Mouse (Mus musculus) kidney, adult 18-20 months (tissue): Measurements from ENCODE around the gene Fkbpl.
A peak's percentile ranks its signal among the peaks of the same experiment; 100 is the strongest.

Source experiments
- DNase-seq: peaks from one replicate; pipeline ENCODE4 v3.0.0; 2021

Gene Fkbpl

DNA sequence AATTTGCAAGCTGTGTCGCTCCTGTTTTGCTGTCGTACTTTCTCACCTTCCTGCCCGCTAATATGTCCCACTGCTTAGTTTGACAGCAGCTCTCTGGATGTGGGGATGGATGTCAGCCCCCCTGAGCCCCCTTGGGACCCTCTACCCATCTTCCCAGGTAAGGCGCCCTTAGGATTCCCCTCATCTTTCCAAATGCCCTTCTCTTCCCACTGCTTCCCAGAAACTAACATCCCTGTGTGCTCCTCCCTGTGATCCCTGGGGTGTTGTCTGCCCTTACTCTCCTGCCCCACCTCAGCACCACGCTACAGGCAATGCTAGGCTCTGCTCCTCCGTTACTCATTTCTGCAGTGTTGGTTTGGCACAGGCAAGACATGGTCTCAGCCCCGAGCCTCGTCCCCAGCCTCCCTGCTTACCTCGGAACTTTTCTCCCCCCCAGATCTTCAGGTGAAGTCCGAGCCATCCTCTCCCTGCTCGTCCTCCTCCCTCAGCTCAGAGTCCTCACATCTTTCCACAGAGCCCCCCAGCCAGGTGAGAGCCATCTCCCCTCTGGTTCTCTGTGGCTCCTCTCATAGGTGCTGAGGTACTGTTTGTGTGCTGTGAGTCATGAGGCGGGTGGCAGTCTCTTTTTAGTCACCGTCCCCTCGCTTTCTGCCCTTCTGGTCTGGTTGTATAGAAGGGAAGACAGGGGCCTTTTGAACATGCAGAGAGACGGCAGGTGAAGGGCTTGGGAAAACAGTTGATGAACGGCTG is 3.8 kb downstream of the Fkbpl start:
- no peak for DNase-seq

DNA sequence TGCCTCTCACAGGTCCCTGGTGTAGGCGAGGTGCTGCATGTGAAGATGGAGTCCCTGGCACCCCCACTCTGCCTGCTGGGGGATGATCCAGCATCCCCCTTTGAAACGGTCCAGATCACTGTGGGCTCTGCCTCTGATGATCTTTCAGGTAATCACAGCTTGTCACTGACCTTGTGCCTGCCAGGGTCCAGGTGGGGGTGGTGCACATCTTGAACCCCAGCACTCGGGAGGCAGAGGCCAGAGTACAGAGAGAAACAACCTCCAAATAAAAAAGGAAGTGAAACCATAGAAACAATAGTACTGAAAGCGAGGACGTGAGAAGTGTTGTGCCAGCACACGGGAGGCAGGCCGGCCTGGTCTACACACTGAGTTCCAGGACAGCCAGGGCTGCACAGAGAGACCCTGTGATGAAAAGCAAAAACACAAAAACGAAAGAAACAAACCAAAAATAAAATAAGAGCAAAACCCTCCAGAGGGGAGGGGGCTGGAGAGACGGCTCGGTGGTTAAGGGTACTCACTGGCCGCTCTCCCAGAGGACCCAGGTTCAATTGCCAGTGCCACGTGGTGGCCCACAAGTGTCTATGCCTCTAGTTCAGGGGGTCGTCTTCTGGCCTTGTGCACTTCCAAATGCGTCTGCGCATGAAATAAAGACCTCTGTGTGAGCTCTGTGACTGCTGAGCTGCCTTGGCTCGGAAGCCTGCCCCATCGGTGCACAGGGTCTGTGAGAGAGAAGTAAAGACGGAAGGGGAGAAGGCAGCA is 4.7 kb downstream of the Fkbpl start:
- no peak for DNase-seq

DNA sequence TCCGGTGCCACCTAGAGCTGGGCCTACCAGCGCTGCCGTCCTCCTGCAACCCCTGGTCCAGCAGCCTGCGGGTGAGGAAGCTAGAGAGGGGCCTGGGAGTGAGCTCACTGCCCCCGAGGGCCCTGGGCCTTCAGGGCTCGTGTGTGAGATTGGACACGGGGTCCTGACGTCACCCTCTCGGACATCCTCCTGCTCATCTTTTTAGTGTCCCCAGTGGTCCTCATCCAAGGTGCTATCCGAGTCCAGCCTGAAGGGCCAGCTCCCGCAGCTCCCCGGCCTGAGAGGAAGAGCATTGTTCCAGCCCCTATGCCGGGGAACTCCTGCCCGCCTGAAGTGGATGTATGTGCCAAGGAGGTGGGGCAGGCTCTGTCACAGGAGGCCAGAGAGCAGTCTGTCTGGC is 6.2 kb downstream of the Fkbpl start:
- DNase-seq, result no peak

DNA sequence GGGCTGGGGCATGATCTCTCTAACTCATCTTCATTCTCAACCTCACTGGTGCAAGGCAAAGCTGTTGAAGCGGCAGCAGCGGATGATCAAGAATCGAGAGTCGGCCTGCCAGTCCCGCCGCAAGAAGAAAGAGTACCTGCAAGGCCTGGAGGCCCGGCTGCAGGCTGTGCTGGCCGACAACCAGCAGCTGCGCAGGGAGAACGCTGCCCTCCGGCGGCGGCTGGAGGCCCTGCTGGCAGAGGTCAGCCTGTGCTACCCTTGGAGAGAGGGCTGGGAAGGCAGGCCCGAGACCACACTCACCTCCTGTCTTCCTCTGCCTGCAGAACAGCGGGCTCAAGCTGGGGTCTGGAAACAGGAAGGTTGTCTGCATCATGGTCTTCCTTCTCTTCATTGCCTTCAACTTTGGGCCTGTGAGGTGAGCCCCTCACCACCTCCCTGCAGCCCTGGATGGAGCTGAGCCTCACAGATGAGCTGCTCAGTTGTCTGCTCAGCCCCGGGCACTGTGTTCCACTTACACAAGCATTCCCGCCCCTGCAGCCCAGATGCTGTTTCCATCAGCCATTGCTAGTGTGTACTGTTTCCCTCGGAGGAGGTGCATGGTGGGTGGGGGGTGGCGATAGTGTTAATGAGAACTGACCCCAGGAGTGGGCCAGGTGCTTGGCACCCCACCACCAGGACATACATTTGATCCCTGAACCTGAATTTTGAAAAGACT is 7.1 kb downstream of the Fkbpl start:
- DNase-seq, result peak; percentile 63

DNA sequence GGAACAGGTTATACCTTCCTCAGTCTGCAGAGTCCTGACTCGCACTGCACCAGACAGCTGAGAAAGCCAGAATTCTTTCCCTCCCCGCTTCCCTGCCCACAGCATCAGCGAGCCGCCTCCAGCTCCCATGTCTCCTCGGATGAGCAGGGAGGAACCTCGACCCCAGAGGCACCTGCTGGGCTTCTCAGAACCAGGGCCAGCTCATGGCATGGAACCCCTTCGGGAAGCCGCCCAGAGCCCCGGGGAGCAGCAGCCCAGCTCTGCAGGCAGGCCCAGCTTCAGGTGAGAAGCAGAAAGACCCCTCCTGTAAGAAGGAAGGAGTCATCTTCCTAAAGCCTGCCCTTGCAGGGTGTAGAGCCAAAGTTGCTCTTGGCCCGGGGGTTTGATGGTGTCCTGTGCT is 8.0 kb downstream of the Fkbpl start:
- no peak for DNase-seq

DNA sequence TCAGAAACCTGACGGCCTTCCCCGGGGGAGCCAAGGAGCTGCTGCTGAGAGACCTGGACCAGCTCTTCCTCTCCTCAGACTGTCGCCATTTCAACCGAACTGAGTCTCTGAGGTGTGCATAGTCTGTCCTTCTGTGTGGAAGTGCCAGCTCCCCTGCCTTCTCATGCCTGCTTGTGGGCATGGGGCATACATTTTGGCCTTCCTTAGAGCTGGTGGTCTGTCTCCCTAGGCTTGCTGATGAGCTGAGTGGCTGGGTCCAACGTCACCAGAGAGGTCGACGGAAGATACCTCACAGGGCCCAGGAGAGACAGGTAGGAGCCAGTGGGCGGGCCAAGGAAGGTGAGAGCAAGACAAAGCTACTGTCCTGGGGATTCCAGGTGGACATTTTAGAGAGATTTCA is 8.4 kb downstream of the Fkbpl start:
- DNase-seq, result no peak

DNA sequence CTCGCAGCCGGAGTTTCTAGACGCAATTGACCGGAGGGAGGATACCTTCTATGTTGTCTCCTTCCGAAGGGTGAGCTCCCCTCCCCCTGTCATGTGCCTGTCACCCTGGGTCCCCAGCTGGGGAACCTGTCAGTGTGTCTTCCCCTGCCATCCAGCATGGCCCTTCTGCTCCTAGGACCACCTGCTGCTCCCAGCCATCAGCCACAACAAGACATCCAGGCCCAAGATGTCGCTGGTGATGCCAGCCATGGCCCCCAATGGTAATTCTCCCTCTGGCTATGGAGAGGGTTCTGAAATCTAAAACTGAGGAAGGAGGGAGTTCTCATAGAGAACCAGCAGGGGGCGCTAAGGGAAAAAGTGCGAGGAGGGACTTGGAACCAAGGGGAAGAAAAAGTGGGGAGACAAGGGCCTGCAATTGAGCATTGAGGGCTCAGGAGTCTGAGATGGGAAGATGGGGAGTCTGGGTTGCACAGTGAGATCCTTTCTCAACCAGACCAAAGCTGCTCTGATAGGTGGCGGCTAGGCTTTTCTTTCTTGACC is 9.3 kb downstream of the Fkbpl start:
- peak; percentile 65 for DNase-seq

DNA sequence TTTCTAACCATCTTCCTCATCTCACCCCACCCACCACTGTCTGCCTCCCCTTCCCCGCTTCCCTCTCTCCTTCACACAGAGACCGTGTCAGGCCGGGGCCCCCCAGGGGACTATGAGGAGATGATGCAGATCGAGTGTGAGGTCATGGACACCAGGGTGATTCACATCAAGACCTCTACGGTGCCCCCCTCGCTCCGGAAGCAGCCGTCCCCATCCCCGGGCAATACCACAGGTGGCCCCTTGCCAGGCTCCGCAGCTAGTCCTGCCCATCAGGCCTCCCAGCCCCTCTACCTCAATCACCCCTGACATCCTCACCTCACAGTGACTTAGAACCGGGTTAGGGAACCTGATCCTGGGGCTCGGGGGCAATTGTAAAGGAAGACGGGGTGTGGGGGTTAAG is 9.8 kb downstream of the Fkbpl start:
- no peak for DNase-seq

DNA sequence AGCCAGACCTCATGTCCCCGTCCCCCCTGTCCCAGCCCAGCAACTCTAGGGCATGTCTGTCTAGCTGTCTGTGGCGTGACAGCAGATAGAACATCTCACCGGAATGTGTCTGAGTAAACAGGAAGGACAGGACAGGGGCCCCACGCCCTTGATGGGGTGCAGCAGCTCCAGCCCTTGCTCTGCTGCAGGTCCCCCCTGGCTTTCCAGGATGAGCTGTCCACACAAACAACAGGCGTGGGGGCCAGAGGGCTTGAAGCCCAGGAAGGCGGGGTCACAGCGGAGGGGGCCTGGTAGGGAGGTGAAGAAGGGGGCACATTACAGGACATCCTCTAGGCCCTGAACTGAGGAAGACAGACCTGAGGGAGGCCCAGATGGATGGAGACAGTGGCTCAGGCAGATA is 10.6 kb downstream of the Fkbpl start:
- DNase-seq, result peak; percentile 72

DNA sequence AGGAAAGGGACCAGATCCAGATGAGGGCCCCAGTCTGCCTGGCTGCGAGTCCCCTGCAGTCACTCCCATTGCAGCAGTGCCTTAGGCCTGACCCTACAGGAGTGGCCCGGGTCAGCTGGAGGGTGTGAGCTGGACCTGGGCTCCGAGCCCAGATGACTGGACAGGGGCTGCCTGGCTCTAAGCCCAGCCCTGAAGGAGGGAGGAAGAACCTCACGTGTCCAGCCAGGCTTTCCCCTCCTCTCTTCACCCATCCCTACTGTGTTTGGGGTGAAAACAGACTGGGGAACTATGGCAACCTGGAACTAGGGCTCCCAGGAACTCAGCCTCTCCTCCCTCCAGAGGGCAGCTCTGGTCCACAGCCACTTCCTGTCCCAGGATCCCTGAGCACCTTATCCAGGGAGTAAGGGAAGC is 11.0 kb downstream of the Fkbpl start:
- DNase-seq, result peak; percentile 83

DNA sequence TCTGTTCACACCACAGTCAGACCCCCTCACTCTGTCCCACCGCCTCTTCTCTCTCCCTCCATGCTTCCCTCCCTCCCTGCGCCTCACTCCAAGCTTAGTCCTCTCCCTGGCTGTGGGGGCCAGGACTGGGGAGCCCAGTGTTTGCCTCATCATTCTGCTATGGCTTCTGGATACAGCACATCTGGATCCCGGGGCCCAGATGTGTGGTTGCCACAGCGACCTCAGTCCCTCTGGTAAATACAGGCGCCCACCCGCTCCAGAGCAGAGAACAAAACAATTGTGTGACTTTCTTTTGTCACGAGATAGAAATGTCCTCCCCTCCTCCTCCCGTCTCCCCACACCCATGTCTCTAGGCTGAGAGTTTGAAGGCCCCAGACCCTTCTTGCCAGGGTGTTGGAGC is 12.1 kb downstream of the Fkbpl start:
- no peak for DNase-seq

DNA sequence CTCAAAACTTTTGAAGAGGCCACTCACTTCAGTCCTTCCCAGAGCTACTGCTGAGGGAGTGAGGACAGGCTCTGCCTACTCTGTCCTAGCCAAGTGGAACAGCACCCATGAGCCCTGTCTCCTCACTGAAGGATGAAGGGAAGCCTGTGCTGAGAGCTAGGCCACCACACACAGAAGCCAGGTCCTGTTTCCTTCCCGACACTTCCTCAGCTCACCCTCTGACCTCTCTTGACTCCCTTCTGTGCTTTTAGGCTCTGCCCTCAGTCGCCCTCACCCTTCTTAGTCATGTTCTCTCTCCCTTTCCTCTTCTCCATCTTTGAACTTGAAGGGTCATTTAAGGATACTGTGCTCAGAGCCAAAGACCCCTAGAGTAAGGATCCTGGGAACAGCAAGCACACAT is 12.7 kb downstream of the Fkbpl start:
- no peak for DNase-seq

DNA sequence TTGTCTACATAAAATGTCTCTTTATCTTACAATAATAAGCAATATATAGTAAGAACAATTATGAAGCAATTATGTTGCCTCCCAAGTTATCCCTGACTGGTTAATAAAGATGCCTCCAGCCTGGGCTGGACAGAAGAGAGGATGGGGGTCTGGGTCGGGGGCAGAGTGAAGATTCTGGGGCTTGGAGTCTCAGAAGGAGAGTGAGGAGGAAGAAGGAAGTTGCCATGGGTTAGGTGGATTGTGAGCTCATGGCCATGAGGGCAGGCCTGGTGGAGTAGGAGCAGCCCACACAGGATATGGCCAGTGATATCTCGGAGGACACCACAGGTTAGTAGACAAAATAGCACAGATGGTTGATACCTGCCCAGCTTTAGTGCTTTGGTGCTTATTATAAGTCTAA is 13.6 kb downstream of the Fkbpl start:
- DNase-seq, result no peak

DNA sequence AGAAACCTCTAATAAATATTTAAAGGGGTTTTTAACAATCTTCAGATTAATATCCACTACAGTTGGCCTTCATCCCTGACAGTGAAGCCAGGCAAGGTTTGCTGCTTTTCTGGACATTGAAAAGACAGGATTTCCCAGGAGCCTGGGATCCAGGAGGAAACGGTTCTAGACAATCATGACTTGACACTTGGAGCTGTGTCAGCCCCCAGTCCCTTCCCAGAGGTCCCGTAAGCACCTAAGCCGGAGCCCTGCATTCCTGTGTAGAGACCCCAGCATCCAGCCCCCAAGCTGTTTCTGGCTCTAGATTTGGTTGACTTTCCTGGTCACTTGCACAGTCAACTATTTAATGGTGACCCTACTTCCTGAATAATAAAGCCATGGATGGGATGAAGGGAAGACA is 14.0 kb downstream of the Fkbpl start:
- DNase-seq, result no peak

DNA sequence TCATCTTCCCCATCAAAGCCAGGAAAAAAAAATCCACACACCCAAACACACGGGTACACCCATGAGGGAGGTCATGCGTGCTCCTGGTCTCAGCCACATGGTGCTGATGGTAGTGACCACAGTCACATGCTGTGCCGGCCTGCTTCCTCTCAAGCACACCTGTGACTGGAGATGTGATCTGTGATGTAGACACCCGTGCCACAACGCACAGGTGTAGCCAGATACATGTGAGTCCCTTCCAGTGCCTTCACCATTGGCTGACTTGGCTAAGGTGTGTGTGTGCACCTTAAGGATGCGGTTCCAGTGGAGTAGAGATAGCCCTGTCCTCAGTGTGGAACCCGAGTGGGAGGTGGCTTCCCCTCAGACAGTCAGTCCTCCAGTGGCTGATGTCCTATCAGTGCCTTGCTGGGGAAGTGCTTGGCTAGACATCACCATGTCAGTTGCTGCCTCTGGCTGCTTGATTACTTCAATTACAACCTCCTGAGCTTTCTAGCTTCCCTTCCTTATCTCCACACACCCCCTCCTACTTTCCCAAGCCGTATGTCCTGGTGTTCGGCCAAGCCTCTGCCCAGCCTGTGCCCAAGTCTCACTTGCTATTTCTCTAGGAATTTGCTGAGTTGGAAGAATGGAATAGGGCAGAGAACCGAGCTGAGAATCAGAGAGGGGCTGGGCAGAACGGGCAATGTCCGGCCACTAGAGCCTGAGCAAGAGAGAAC is 14.8 kb downstream of the Fkbpl start:
- no peak for DNase-seq

DNA sequence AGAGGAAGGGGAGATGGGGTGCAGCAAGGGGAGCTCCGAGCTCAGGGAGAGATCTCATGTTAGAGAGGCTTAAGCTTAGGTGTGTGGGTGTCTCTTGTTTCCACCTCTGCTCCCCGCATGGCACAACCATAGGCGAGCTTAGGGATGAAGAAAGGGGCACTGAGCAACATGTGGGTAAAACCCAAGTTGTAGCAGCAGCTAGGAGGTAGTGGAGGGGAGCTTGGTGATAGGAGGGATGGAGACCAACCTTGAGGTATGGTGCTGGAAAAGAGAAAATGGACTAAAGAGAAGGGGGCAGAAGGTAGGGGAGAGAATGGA is 15.3 kb downstream of the Fkbpl start:
- no peak for DNase-seq

DNA sequence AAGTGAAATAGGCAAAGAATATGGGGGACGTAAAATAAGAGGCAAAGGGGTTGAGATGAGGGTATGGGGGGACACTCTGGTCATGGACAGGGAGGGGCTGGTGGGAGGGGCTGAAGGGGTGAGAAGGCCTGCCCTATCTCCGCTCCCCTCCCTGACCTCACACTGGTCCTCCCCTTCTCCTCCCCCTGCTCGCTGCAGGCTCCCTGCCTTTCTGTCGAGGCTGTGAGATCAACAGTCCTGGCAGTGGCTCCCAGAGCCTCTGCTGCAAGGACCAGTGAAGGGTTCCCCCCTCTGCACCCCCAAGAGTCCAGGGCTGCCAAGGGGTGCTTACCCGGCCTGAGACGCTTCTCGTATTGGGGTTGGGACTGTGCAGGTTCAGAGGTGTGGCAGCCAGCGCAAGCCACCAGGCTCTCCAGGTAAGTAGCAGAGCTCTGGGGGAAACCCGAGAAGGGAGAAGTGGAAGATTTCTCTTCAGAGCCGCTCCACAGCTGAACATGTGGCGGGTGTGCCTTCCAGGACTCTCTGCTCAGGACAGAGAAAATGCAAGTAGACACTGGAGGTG is 15.8 kb downstream of the Fkbpl start:
- no peak for DNase-seq

DNA sequence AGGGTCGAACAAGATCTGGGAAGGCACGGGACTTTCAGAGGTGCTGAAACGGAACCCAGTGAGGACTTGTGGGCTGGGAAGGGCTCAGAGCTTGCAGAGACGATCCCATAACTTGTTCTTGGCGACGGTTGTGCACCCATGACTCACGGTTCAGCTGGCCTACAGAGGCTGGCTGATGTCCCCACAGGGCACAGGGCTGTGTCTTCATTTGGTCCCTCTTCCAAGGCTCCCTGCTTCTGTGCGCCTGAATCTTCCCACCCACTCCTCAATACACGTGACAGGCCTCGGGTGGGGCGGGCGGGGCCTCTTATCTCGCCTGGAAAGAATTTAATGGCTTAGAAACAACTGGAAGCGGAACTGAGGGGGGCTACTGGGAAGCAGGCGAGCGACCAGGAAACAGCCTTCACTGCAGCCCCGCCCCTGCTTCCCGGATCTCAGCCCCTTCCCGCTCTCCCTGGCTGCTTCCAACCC is 16.6 kb downstream of the Fkbpl start:
- DNase-seq, result peak; percentile 65

DNA sequence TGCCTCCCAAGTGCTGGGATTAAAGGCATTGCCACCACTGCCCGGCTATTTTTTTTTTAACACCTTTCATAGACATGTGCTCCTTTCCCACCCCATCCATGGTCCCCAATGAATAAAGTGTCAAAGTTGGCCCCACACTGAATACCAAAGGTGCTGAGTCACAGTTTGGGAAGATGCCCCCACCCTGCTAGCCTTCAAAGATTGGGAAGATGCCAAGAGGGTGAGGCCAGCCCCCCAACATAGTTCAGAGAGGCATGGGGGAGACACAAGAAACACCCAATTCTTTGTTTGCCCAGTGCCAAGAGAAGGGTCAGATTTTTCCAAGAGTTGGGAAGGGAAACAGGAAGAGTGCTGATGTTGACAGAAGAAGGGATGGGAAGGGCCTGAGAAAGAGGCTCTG is 17.9 kb downstream of the Fkbpl start:
- no peak for DNase-seq

DNA sequence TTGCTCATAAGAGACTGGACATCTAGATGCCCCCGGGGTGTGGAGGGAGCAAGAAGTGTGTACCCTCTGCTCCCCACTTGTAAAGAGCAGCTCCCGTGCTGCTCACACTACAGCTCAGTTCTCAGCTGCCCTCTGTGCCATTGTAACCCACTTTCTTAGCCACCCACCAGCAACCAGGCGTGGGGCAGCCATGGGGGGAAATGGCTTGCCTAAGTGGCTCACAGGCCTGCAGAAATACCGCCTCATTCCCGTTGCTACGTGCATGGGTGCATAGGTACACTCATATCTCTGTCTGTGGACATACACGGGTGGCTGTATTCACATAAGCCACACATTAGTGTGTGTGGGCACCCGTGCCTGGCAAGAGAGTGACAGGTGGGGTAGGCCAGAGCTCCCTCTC is 18.4 kb downstream of the Fkbpl start:
- DNase-seq, result no peak

DNA sequence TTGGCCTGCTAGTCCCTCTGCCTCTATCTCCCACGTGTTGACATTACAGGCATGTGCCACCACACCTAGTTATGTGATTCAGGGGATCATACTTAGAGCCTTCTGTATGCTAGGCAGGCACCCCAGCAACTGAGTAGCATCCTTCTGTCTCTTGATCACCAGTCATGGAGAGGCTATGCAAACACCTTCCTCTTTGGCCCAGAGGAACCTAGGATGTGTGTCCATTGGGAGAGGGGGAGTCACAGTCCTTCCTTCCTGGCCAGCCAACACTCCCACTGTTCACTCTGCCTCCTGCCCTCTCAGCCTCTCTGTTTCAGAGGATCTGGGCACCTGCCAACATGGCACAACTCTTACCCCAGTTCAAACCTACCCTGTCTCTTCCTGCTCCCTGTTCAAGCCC is 19.0 kb downstream of the Fkbpl start:
- no peak for DNase-seq

DNA sequence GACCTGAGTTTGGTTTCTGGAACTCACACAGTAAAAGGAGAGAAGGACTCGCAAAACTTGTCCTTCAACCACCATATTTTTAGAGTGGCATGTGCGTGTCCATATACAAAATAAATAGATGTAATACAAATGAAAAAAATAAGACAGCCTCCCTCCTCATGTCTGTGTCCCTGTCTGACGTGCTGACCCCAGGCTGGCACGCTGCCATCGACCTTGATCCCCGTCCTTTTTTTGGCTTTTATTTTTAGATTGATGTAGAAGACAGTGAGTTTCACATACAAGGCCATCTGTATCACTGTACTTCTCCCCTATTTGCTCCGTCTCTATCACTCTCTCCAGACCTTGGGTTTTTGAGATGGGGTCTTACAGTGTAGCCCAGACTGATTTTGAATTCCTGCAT is 19.9 kb downstream of the Fkbpl start:
- DNase-seq, result no peak

DNA sequence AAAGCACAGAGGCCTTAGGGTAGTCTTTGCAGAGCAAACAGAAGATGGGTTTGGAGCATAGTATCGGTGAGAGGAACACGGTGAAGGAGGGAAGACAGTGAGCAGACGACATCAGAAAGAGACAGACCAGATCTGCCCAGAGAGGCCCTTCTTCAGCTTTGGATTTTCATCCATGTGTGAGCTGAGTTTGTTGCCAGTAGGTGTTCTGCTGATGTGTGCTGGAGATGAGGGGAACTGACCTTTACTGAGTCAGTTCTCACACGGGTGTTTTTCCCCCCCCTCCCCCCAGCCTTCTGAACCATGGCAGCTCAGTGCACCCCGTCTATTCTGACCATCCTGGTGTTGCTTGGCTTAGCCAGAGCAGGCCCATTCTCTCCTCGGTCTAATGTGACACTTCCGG is 25.7 kb downstream of the Fkbpl start, which contains the start of gene Tnxb:
Gene Tnxb, plus strand, starts transcription at position 301 of the 400 bp plus-strand sequence.
- DNase-seq, result no peak
